ENCODE assay signal across 21 mouse cellular contexts in genomic region chr7:128537676-128538075, GRCm38 (mm10). TPM values are rescaled to one million over a fixed set of nuclear protein-coding genes. Genes with fewer than 3 reads are reported as not detected.
DNase-seq lines count a peak whose midpoint lies in the region; ATAC-seq and TF ChIP-seq lines count a peak whose summit lies in the region.
"Had no signal": no experiment of that assay in that cellular context is flagged by ENCODE, and none has a peak within 500 bp of the region (broad histone marks: within the 10 kb centered on the region; RNA-seq: fewer than 3 reads in every experiment).

No protein-coding gene starts in this region.

- H3K4me2 ChIP-seq in midbrain, postnatal 0 days (ENCODE audit: low read depth, low read length, poor library complexity, severe bottlenecking) = no peak overlapping the region
- no peak overlapping the region for H3K4me2 ChIP-seq in stomach, postnatal 0 days (replicated peaks; ENCODE audit: low read depth)
- H3K4me2 ChIP-seq: embryonic facial prominence, embryonic 15.5 days; hindbrain, embryonic 12.5 days; limb, embryonic 12.5 days; midbrain, embryonic 11.5 days; neural tube, embryonic 13.5 days; stomach, embryonic 15.5 days had no signal

- no peak for TF ChIP-seq EP300 in stomach, postnatal 0 days (optimal IDR thresholded peaks at IDR 0.05)

- peaks cover 56% of the 10 kb centered on the region for H3K4me1 ChIP-seq in midbrain, embryonic 10.5 days
- peaks cover 16% of the 10 kb centered on the region for H3K4me1 ChIP-seq in midbrain, postnatal 0 days (ENCODE audit: insufficient read depth, low read length)
- H3K4me1 ChIP-seq in stomach, postnatal 0 days (replicated peaks; ENCODE audit: control insufficient read depth, insufficient read depth) = peaks cover 17% of the 10 kb centered on the region

- H3K27me3 ChIP-seq in midbrain, embryonic 10.5 days (ENCODE audit: low read depth, poor library complexity, severe bottlenecking) = peaks cover 24% of the 10 kb centered on the region
- H3K27me3 ChIP-seq in midbrain, postnatal 0 days (ENCODE audit: insufficient read depth, low read length) = no peaks in the 10 kb centered on the region
- H3K27me3 ChIP-seq in stomach, postnatal 0 days (ENCODE audit: control insufficient read depth, insufficient read depth, low read length) = no peaks in the 10 kb centered on the region
- H3K27me3 ChIP-seq: embryonic facial prominence, embryonic 15.5 days; hindbrain, embryonic 12.5 days; limb, embryonic 12.5 days; stomach, embryonic 15.5 days had no signal

- peaks cover 14% of the 10 kb centered on the region for H3K36me3 ChIP-seq in midbrain, embryonic 10.5 days
- H3K36me3 ChIP-seq in midbrain, postnatal 0 days (ENCODE audit: insufficient read depth, low read length) = no peaks in the 10 kb centered on the region
- H3K36me3 ChIP-seq in stomach, postnatal 0 days (ENCODE audit: control insufficient read depth, insufficient read depth, low read length) = peaks cover 8% of the 10 kb centered on the region; the same call in 1 of the 2 replicates
- H3K36me3 ChIP-seq: hindbrain, embryonic 12.5 days; neural tube, embryonic 13.5 days had no signal

- H3K27ac ChIP-seq in midbrain, embryonic 10.5 days (replicated peaks) = 0 out of 2 replicates have a peak overlapping the region, but pooled peaks have one; percentile 52
- no peak overlapping the region for H3K27ac ChIP-seq in midbrain, postnatal 0 days (ENCODE audit: low read depth, low read length)
- H3K27ac ChIP-seq in stomach, postnatal 0 days (replicated peaks) = peak overlapping the region; percentile 4; the same call in 1 of the 2 replicates
- H3K27ac ChIP-seq: hindbrain, embryonic 12.5 days; limb, embryonic 12.5 days; liver, embryonic 14.5 days; macrophage; neural tube, embryonic 13.5 days; stomach, embryonic 15.5 days had no signal

- WGBS in midbrain, embryonic 10.5 days = 91% methylated on average over 4 of the region's 4 CpGs
- 79% methylated on average over 4 of the region's 4 CpGs for WGBS in midbrain, postnatal 0 days
- 59% methylated on average over 4 of the region's 4 CpGs for WGBS in stomach, postnatal 0 days

- H3K9me3 ChIP-seq in midbrain, embryonic 10.5 days (replicated peaks) = no peaks in the 10 kb centered on the region
- H3K9me3 ChIP-seq in midbrain, postnatal 0 days (ENCODE audit: low read length) = no peaks in the 10 kb centered on the region
- H3K9me3 ChIP-seq in stomach, postnatal 0 days (ENCODE audit: control insufficient read depth, low read length) = no peaks in the 10 kb centered on the region
- H3K9me3 ChIP-seq: embryonic facial prominence, embryonic 15.5 days; hindbrain, embryonic 12.5 days; limb, embryonic 12.5 days; neural tube, embryonic 13.5 days; stomach, embryonic 15.5 days had no signal

- intact Hi-C loops in heart, postnatal 10 days (cut with DNase I) = loop anchor here (2.0 kb wide), 1 partner anchor 13 kb away; no protein-coding TSS in a partner anchor

- no peak overlapping the region for H3K4me3 ChIP-seq in midbrain, embryonic 10.5 days
- H3K4me3 ChIP-seq in midbrain, postnatal 0 days (ENCODE audit: low read depth, low read length) = no peak overlapping the region
- no peak overlapping the region for H3K4me3 ChIP-seq in stomach, postnatal 0 days (ENCODE audit: low read depth, low read length)
- H3K4me3 ChIP-seq: embryonic facial prominence, embryonic 15.5 days; hindbrain, embryonic 12.5 days; limb, embryonic 12.5 days; neural tube, embryonic 13.5 days; stomach, embryonic 15.5 days had no signal

- no peak for ATAC-seq in midbrain, postnatal 0 days (ENCODE audit: low FRiP score)
- no peak for ATAC-seq in stomach, postnatal 0 days (ENCODE audit: low FRiP score, low TSS enrichment)
- ATAC-seq: forebrain, embryonic 16.5 days had no signal

- no peak for TF ChIP-seq CTCF in midbrain, postnatal 0 days (IDR thresholded peaks at IDR 0.05)
- TF ChIP-seq CTCF in stomach, postnatal 0 days (IDR thresholded peaks at IDR 0.05; ENCODE audit: low read depth) = no peak

- peak; percentile 71 for DNase-seq in gastrocnemius, adult 18-20 months (ENCODE audit: low spot score)
- DNase-seq in gastrocnemius, postnatal 4 days (ENCODE audit: low spot score in 2 of 2) = no peak
- DNase-seq in midbrain, embryonic 10.5 days (ENCODE audit: low spot score) = no peak
- no peak for DNase-seq in midbrain, postnatal 0 days (ENCODE audit: low spot score)
- DNase-seq in heart, postnatal 10 days = peak; percentile 71 to 81
- no peak for DNase-seq in stomach, postnatal 0 days (ENCODE audit: low spot score)
- no peak for DNase-seq in right cerebral cortex, adult 18-20 months
- DNase-seq in layer of hippocampus, adult 11-12 months (ENCODE audit: low spot score) = no peak
- DNase-seq: cerebellum, postnatal 10 days; embryo, embryonic 11 days; kidney, postnatal 4 days; spleen, adult 18-20 months had no signal

- H3K9ac ChIP-seq in midbrain, postnatal 0 days (replicated peaks; ENCODE audit: low read length, poor library complexity, severe bottlenecking) = no peak overlapping the region
- no peak overlapping the region for H3K9ac ChIP-seq in stomach, postnatal 0 days (ENCODE audit: low read length)
- H3K9ac ChIP-seq: embryonic facial prominence, embryonic 15.5 days; hindbrain, embryonic 12.5 days; limb, embryonic 12.5 days; liver, embryonic 14.5 days; neural tube, embryonic 13.5 days; stomach, embryonic 15.5 days had no signal

RNA-seq across cellular contexts. Expression of gene Bag3, which starts 14.3 kb away (rescaled TPM):
- total RNA-seq in gastrocnemius, adult 18-20 months (2021) = 100 to 1,000 TPM; 129 to 219 TPM
- 100 to 1,000 TPM in 1 of 2 experiments, 10 to 100 TPM in 1; 84.2 to 100 TPM for total RNA-seq in gastrocnemius, postnatal 4 days (2021)
- 6.4 and 7.2 TPM in 2 replicates for polyA plus RNA-seq in midbrain, embryonic 10.5 days (2016; fragmentation: Nextera tagmentation; extraction: Ambion mirVana)
- total RNA-seq in midbrain, postnatal 0 days (2014; rRNA removed) = 4.2 and 4.9 TPM in 2 replicates
- 3.7 and 4.0 TPM in 2 replicates for polyA plus RNA-seq in midbrain, postnatal 0 days (2015; fragmentation: Nextera tagmentation; extraction: Ambion mirVana)
- 100 to 1,000 TPM; 157 to 160 TPM for total RNA-seq in heart, postnatal 10 days (2021)
- 17.7 and 19.2 TPM in 2 replicates for polyA plus RNA-seq in stomach, postnatal 0 days (2015; fragmentation: Nextera tagmentation; extraction: Ambion mirVana)

Comparison
In these comparisons a context has a peak if more than half of its experiments do, and no peak if none do; other contexts are left out.
1. DNase-seq: peak in gastrocnemius, adult 18-20 months (single experiment) and heart, postnatal 10 days (2 of 2); none in gastrocnemius, postnatal 4 days (0 of 2), midbrain, embryonic 10.5 days (single experiment), midbrain, postnatal 0 days (single experiment), stomach, postnatal 0 days (single experiment), right cerebral cortex, adult 18-20 months (single experiment) and layer of hippocampus, adult 11-12 months (single experiment).
2. RNA of gene Bag3, which starts 14.3 kb away (total RNA-seq): 129 to 219 TPM in gastrocnemius, adult 18-20 months, 157 to 160 TPM in heart, postnatal 10 days and 84.2 to 100 TPM in gastrocnemius, postnatal 4 days; 4.2 to 4.9 TPM in midbrain, postnatal 0 days; every median in the first group is over 10 times any median in the second.